Comparison of ENCODE assay signal across 8 mouse cellular contexts in the genomic region with DNA sequence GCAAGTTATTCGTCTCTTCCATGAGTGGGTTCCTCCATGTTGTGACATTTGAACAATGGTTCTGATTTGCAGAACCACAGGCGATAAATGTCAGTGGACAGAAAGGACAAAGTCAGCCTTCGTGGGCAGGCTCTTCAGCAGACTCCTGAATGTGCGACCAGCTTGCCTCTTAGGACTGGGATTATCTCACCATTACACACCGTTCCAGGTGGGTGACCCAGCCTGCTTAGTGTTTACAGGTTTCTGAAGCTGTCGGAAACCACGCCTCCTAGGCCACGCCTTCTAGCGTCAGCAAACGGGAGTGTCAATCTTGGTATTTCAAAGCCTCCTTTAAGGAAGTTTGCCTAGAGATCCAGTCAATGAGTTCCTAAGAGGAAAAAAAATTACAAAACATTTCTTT. TPM values are rescaled to one million over a fixed set of nuclear protein-coding genes. Genes with fewer than 3 reads are reported as not detected.
DNase-seq lines count a peak whose midpoint lies in the region; ATAC-seq and TF ChIP-seq lines count a peak whose summit lies in the region.

No protein-coding gene starts in this region.

- peaks cover 17% of the 10 kb centered on the region for H3K4me1 ChIP-seq in bone marrow macrophage, adult 2 months (ENCODE audit: control insufficient read depth, insufficient read depth, low read length)
- peaks cover 9 to 29% of the 10 kb centered on the region in 2 experiments for H3K4me1 ChIP-seq in heart, embryonic 14.5 days (ENCODE audit: control insufficient read depth in 2 of 2, insufficient read depth in 2 of 2, low read length in 2 of 2)
- peaks cover 35% of the 10 kb centered on the region for H3K4me1 ChIP-seq in neural tube, embryonic 13.5 days (replicated peaks)

- TF ChIP-seq CTCF in bone marrow macrophage, adult 2 months (IDR thresholded peaks at IDR 0.05; ENCODE audit: low read depth, low read length) = no peak

- peak; percentile 58 to 74 for DNase-seq in CD8-positive naive resting alpha-beta T cell, adult 2 months (ENCODE audit: low read depth in 2 of 2, low spot score in 2 of 2)
- peak; percentile 92 for DNase-seq in kidney, postnatal 10 days
- DNase-seq in lung, adult 18-20 months = peak; percentile 95 to 96
- peak; percentile 68 to 73 for DNase-seq in thymus, postnatal 10 days (ENCODE audit: low spot score in 2 of 2)

- peak; percentile 76 for ATAC-seq in erythroblast, adult 5-6 weeks (replicated peaks; ENCODE audit: low FRiP score, poor library complexity, severe bottlenecking)
- 0 out of 2 replicates have a peak, but pooled peaks have one; percentile 33 for ATAC-seq in heart, embryonic 14.5 days (ENCODE audit: insufficient number of reproducible peaks, insufficient read depth, low FRiP score, low read depth)
- peak; percentile 48; the same call in 1 of the 2 replicates for ATAC-seq in neural tube, embryonic 13.5 days (ENCODE audit: low read depth)

- peak overlapping the region; percentile 89 for H3K4me2 ChIP-seq in heart, embryonic 14.5 days (ENCODE audit: low read length)
- H3K4me2 ChIP-seq in neural tube, embryonic 13.5 days = peak overlapping the region; percentile 93

- H3K27me3 ChIP-seq in heart, embryonic 14.5 days (ENCODE audit: control insufficient read depth, insufficient read depth, low read length) = no peaks in the 10 kb centered on the region
- no peaks in the 10 kb centered on the region for H3K27me3 ChIP-seq in neural tube, embryonic 13.5 days

- 4% methylated on average over 10 of the region's 10 CpGs for WGBS in heart, embryonic 14.5 days
- 1% methylated on average over 10 of the region's 10 CpGs for WGBS in neural tube, embryonic 13.5 days

- peak overlapping the region; percentile 81 for H3K4me3 ChIP-seq in bone marrow macrophage, adult 2 months (ENCODE audit: insufficient read depth, low read length)
- peak overlapping the region; percentile 85 to 95 for H3K4me3 ChIP-seq in heart, embryonic 14.5 days (ENCODE audit: control insufficient read depth in 1 of 2, insufficient read depth in 1 of 2, low read depth in 1 of 2, low read length in 2 of 2)
- H3K4me3 ChIP-seq in neural tube, embryonic 13.5 days = peak overlapping the region; percentile 97

- H3K36me3 ChIP-seq in heart, embryonic 14.5 days (ENCODE audit: control insufficient read depth, insufficient read depth, low read length) = peaks cover 6% of the 10 kb centered on the region
- peaks cover 4% of the 10 kb centered on the region for H3K36me3 ChIP-seq in neural tube, embryonic 13.5 days

- peak overlapping the region; percentile 68 for H3K27ac ChIP-seq in bone marrow macrophage, adult 2 months (ENCODE audit: insufficient read depth, low read depth, low read length)
- H3K27ac ChIP-seq in heart, embryonic 14.5 days (replicated peaks in 1 of 2; ENCODE audit: control insufficient read depth in 1 of 2, insufficient read depth in 1 of 2, low read depth in 2 of 2, low read length in 2 of 2) = peak overlapping the region; percentile 77 to 92
- peak overlapping the region; percentile 95 for H3K27ac ChIP-seq in neural tube, embryonic 13.5 days (replicated peaks)

- H3K9me3 ChIP-seq in heart, embryonic 14.5 days (ENCODE audit: control insufficient read depth, low read length) = no peaks in the 10 kb centered on the region
- H3K9me3 ChIP-seq in neural tube, embryonic 13.5 days = no peaks in the 10 kb centered on the region

- TF ChIP-seq POLR2A in bone marrow macrophage, adult 2 months (IDR thresholded peaks at IDR 0.05; ENCODE audit: borderline replicate concordance, low read depth, low read length) = no peak

- peak overlapping the region; percentile 98 for H3K9ac ChIP-seq in heart, embryonic 14.5 days (ENCODE audit: low read length)
- H3K9ac ChIP-seq in neural tube, embryonic 13.5 days = peak overlapping the region; percentile 99

RNA-seq across cellular contexts. Expression of a gene that starts 0.7 kb away (rescaled TPM):
- polyA plus RNA-seq in bone marrow macrophage, adult 2 months (2012; ENCODE audit: insufficient read depth, insufficient read length, missing spikeins) = 46.3 and 54.6 TPM in 2 replicates
- total RNA-seq in erythroblast, adult 5-6 weeks (2015; ENCODE audit: low replicate concordance) = 875 and 932 TPM in 2 replicates
- 975 and 1,016 TPM in 2 replicates for total RNA-seq in erythroblast, adult 5-6 weeks (2017; ENCODE audit: low replicate concordance)
- 74.9 and 77.2 TPM in 2 replicates for polyA plus RNA-seq in heart, embryonic 14.5 days (2014; fragmentation: Nextera tagmentation; extraction: Ambion mirVana)
- 69.4 and 77.5 TPM in 2 replicates for polyA plus RNA-seq in neural tube, embryonic 13.5 days (2015; fragmentation: Nextera tagmentation; extraction: Ambion mirVana)

Comparison
In these comparisons a context has a peak if more than half of its experiments do, and no peak if none do; other contexts are left out.
1. Peak in every context shown above with its lines: DNase-seq, ATAC-seq, H3K4me3 ChIP-seq and H3K27ac ChIP-seq.